ENCODE assay signal across 8 mouse cellular contexts in genomic region chr10:79683726-79684640, GRCm38 (mm10). TPM values are rescaled to one million over a fixed set of nuclear protein-coding genes. Genes with fewer than 3 reads are reported as not detected.
DNase-seq lines count a peak whose midpoint lies in the region; ATAC-seq and TF ChIP-seq lines count a peak whose summit lies in the region.

No protein-coding gene starts in this region.

- WGBS in liver, postnatal 0 days (ENCODE audit: insufficient replicate concordance) = 75% methylated on average over 6 of the region's 6 CpGs

- no peak for ATAC-seq in liver, postnatal 0 days

- DNase-seq in left cerebral cortex, adult 2 months (ENCODE audit: extremely low spot score in 1 of 2, low spot score in 2 of 2) = no peak
- DNase-seq in left cerebral cortex, postnatal 36 days (ENCODE audit: low spot score in 2 of 2) = no peak
- peak; percentile 66 for DNase-seq in fibroblast of lung, adult 2 months (ENCODE audit: low read depth)
- peak; percentile 57 to 71 for DNase-seq in heart, postnatal 36 days
- no peak for DNase-seq in liver, postnatal 0 days
- DNase-seq in spleen, adult 12 weeks (ENCODE audit: low spot score) = no peak
- DNase-seq in left cerebral cortex, adult 9 months (ENCODE audit: low spot score in 2 of 2) = no peak
- DNase-seq in lung, postnatal 10 days = no peak

- H3K36me3 ChIP-seq in liver, postnatal 0 days (replicated peaks; ENCODE audit: insufficient read depth, low read length) = peaks cover 45% of the 10 kb centered on the region

- H3K4me3 ChIP-seq in left cerebral cortex, adult 2 months = peak overlapping the region; percentile 63
- H3K4me3 ChIP-seq in liver, postnatal 0 days (ENCODE audit: low read depth, low read length) = peak overlapping the region; percentile 88

- no peaks in the 10 kb centered on the region for H3K9me3 ChIP-seq in liver, postnatal 0 days (ENCODE audit: low read length)

- TF ChIP-seq CTCF in left cerebral cortex, adult 2 months (IDR thresholded peaks at IDR 0.05) = no peak
- TF ChIP-seq CTCF in liver, postnatal 0 days (IDR thresholded peaks at IDR 0.05; ENCODE audit: low read depth) = no peak

- intact Hi-C loops in left cerebral cortex, adult 2 months (cut with DNase I) = no loop called here
- intact Hi-C loops in left cerebral cortex, postnatal 36 days (cut with DNase I) = no loop called here
- intact Hi-C loops in heart, postnatal 36 days (cut with DNase I) = no loop called here

- peak overlapping the region; percentile 96 for H3K4me2 ChIP-seq in liver, postnatal 0 days (ENCODE audit: low read depth, low read length)

- no peak for TF ChIP-seq EP300 in liver, postnatal 0 days (IDR thresholded peaks at IDR 0.05; ENCODE audit: low read depth)

- peak overlapping the region; percentile 77 for H3K27ac ChIP-seq in left cerebral cortex, adult 2 months
- peak overlapping the region; percentile 97 for H3K27ac ChIP-seq in liver, postnatal 0 days (ENCODE audit: low read depth)

- peak overlapping the region; percentile 91 for H3K9ac ChIP-seq in liver, postnatal 0 days (replicated peaks)

- no peaks in the 10 kb centered on the region for H3K27me3 ChIP-seq in liver, postnatal 0 days (ENCODE audit: insufficient read depth, low read length)

- H3K4me1 ChIP-seq in liver, postnatal 0 days (ENCODE audit: insufficient read depth) = peaks cover 32% of the 10 kb centered on the region

RNA-seq across cellular contexts. Expression of gene Cdc34, which starts 2.0 kb away (rescaled TPM):
- 10 to 100 TPM; 80.7 to 84.8 TPM for total RNA-seq in left cerebral cortex, adult 2 months (2021)
- 10 to 100 TPM; 76.2 to 90.0 TPM for total RNA-seq in left cerebral cortex, postnatal 36 days (2021)
- total RNA-seq in heart, postnatal 36 days (2021) = 100 to 1,000 TPM; 178 to 198 TPM
- polyA plus RNA-seq in liver, postnatal 0 days (2015; fragmentation: Nextera tagmentation; extraction: Ambion mirVana) = 77.6 and 80.1 TPM in 2 replicates

RNA-seq across cellular contexts. Expression of gene Gzmm, which starts 4.8 kb away (rescaled TPM):
- total RNA-seq in left cerebral cortex, adult 2 months (2021) = 1 to 10 TPM; 2.1 to 4.0 TPM
- total RNA-seq in left cerebral cortex, postnatal 36 days (2021) = 1 to 10 TPM; 1.8 to 2.0 TPM
- 1 to 10 TPM; 6.5 to 8.4 TPM for total RNA-seq in heart, postnatal 36 days (2021)
- polyA plus RNA-seq in liver, postnatal 0 days (2015; fragmentation: Nextera tagmentation; extraction: Ambion mirVana) = 0.09 and 0.13 TPM in 2 replicates

RNA-seq across cellular contexts. Expression of gene Tpgs1, which starts 14.8 kb away (rescaled TPM):
- 10 to 100 TPM; 79.3 to 80.6 TPM for total RNA-seq in left cerebral cortex, adult 2 months (2021)
- total RNA-seq in left cerebral cortex, postnatal 36 days (2021) = 10 to 100 TPM; 71.4 to 91.6 TPM
- total RNA-seq in heart, postnatal 36 days (2021) = 10 to 100 TPM; 18.1 to 19.9 TPM
- 24.9 and 25.8 TPM in 2 replicates for polyA plus RNA-seq in liver, postnatal 0 days (2015; fragmentation: Nextera tagmentation; extraction: Ambion mirVana)

RNA-seq across cellular contexts. Expression of gene Madcam1, which starts 19.6 kb away (rescaled TPM):
- not detected for total RNA-seq in left cerebral cortex, adult 2 months (2021)
- total RNA-seq in left cerebral cortex, postnatal 36 days (2021) = not detected
- not detected for total RNA-seq in heart, postnatal 36 days (2021)
- polyA plus RNA-seq in liver, postnatal 0 days (2015; fragmentation: Nextera tagmentation; extraction: Ambion mirVana) = 0.12 and 0.19 TPM in 2 replicates

RNA-seq across cellular contexts. Expression of gene Bsg, which starts 20.3 kb away (rescaled TPM):
- total RNA-seq in left cerebral cortex, adult 2 months (2021) = 100 to 1,000 TPM; 539 to 573 TPM
- total RNA-seq in left cerebral cortex, postnatal 36 days (2021) = 100 to 1,000 TPM; 593 to 646 TPM
- 1,000 to 10,000 TPM; 1,389 to 1,395 TPM for total RNA-seq in heart, postnatal 36 days (2021)
- 979 and 1,075 TPM in 2 replicates for polyA plus RNA-seq in liver, postnatal 0 days (2015; fragmentation: Nextera tagmentation; extraction: Ambion mirVana)

Comparison
In these comparisons a context has a peak if more than half of its experiments do, and no peak if none do; other contexts are left out.
1. DNase-seq: peak in fibroblast of lung, adult 2 months (single experiment) and heart, postnatal 36 days (2 of 2); none in left cerebral cortex, adult 2 months (0 of 2), left cerebral cortex, postnatal 36 days (0 of 2), liver, postnatal 0 days (single experiment), spleen, adult 12 weeks (single experiment), left cerebral cortex, adult 9 months (0 of 2) and lung, postnatal 10 days (single experiment).